Comparison of ENCODE assay signal across 17 mouse cellular contexts in genomic region chr12:69150049-69150448, GRCm38 (mm10).
"Had no signal": no experiment of that assay in that cellular context is flagged by ENCODE, and none has a peak within 500 bp of the region (broad histone marks: within the 10 kb centered on the region; RNA-seq: fewer than 3 reads in every experiment).

No protein-coding gene starts in this region.

- H3K9me3 ChIP-seq: limb, embryonic 13.5 days; liver, embryonic 15.5 days had no signal

- H3K9ac ChIP-seq: limb, embryonic 13.5 days; liver, embryonic 15.5 days; lung, embryonic 14.5 days had no signal

- H3K4me1 ChIP-seq: limb, embryonic 13.5 days; liver, embryonic 15.5 days had no signal

- H3K27me3 ChIP-seq: limb, embryonic 13.5 days; liver, embryonic 15.5 days had no signal

- H3K27ac ChIP-seq: layer of hippocampus, adult 2 months; limb, embryonic 13.5 days; liver, embryonic 15.5 days had no signal

- H3K36me3 ChIP-seq: limb, embryonic 13.5 days; liver, embryonic 15.5 days had no signal

- H3K4me3 ChIP-seq: layer of hippocampus, adult 2 months; limb, embryonic 13.5 days; liver, embryonic 15.5 days had no signal

- DNase-seq: kidney, adult 18-20 months; kidney, postnatal 10 days; kidney, postnatal 4 days; left cerebral cortex, postnatal 4 days; lung, embryonic 14.5 days; lung, postnatal 10 days; lung, postnatal 4 days; retina, postnatal 1 day; right cerebral cortex, postnatal 4 days; spleen, adult 18-20 months; thymus, adult 18-20 months; thymus, postnatal 14 days had no signal

- H3K4me2 ChIP-seq: limb, embryonic 13.5 days; liver, embryonic 11.5 days; liver, embryonic 15.5 days; lung, embryonic 14.5 days; midbrain, embryonic 11.5 days had no signal
